Mouse (Mus musculus): ENCODE data around the gene B4galt1.
"Not testable (repeated sequence)": the region's sequence is repeated elsewhere in the genome, so short reads cannot be mapped to it uniquely, and the experiment has no call there.

B4galt1 gene

DNA sequence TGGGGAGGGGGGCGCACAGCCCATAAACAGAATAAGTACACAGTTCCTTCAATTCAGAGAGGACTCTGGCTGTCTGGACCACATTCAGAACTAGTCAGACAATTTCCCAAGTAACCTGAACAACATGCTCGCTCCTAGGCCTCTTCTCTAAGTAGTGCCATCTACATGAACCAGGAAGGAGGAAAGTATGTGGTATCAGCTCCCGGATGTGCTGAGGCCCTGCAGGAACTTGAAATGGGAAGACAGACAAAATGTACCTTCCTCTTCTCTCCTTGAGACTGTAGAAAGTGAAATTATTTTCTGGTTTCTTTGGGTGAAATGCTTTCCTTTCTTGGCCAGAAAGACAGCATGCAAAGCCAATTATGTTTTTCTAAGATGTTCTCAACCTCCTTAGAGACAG lies 38.7 kb downstream of the B4galt1 start:
- no peak for DNase-seq

DNA sequence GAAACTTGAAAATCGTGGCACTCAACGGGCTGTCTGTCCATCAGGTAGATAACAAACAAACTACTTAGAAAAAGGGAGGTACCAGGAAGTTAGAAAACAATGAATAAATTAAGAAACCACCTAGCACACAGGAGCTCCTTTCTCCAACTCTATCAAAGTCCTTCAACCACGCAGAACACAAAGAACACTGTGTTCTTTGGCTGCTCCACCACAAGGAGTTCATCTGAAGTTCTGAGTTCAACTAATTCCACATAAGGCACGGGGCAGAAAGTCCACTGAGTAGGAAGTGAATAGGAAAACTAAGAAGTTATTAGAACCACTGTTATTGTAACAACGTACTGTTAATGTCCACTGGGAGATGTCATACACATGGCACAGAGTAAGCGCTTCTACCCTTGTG lies 39.4 kb downstream of the B4galt1 start:
- no peak for DNase-seq

GRCm38 (mm10) chr4:40812891-40813290 lies 40.9 kb downstream of the B4galt1 start:
- DNase-seq, result no peak

GRCm38 (mm10) chr4:40810481-40810880 lies 43.3 kb downstream of the B4galt1 start:
- DNase-seq, result no peak

- DNase-seq, result no peak
These were observed 46.4 kb downstream of the B4galt1 start for GRCm38 (mm10) chr4:40807382-40807781.

GRCm38 (mm10) chr4:40805401-40805800 lies 48.4 kb downstream of the B4galt1 start:
- no peak for DNase-seq

DNA sequence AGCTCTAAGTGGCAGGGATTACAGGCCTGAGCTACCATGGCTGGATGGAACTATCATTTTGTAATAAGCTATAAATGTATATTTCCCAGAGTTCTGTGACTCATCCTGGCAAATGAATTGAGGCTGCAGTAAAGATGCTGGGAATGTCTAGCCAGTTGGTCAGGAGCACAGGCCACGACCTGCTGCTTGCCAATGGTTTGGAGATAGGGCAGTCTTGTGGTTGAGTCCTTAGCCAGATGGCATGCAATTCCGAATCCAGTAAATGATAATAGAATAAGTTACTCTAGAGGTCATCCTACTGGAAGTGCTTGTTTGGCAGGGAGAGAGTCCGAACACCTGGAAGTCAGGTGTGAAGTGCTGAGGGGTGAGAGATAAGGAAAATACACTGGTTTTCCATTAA lies 51.0 kb downstream of the B4galt1 start:
- DNase-seq, result no peak

- DNase-seq, result no peak
These were observed 51.9 kb downstream of the B4galt1 start for GRCm38 (mm10) chr4:40801908-40802307.

DNA sequence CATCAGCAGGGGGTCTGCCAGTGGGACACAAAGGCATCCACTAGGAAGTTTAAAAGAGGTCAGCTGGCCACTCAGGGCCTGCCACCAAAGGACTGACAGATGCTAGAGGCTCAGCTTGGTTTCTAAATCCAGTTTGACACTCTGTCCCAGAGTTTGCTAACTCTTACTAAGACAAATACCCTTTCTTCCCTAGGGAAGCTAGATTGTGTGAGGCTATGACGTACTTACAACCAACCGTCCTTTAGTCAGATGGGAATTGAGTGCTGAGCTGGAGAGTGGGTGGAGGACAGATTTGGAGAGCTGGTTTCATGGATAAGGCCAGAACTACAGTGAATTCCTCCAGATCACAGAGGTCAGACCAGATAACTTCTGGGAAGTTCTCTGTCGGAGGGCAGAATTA lies 52.9 kb downstream of the B4galt1 start:
- DNase-seq, result no peak

DNA sequence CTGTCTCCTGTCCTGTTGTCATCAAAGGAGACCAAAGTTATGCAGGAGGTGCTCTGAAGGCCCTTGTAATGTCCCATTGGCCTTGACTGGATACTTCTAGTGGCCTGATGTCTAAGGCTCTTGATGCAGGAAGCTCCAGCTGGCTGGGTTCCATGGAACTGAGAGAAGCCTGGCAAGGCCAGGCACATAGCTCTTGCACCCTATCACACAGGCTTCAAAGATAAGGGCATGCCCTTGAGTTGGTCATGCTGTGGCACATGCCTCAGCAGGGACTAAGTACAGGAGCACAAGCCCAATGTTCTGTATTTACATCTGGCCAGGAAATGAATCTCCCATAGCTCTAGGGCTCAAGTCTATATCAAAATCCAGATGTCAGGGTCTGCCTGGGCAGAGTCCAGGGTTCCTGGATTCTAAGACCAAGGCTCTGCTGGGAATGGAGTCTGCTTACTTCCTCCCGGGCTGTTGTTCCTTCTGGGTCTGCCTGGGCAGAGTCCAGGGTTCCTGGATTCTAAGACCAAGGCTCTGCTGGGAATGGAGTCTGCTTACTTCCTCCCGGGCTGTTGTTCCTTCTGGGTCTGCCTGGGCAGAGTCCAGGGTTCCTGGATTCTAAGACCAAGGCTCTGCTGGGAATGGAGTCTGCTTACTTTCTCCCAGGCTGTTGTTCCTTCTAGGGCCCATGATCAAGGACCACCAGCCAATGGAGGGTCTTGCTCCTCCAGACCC lies 54.8 kb downstream of the B4galt1 start:
- DNase-seq, result not testable (repeated sequence)

- no peak for DNase-seq
These were observed 58.0 kb downstream of the B4galt1 start for GRCm38 (mm10) chr4:40795761-40796160.

- no peak for DNase-seq
These were observed 59.5 kb downstream of the B4galt1 start for GRCm38 (mm10) chr4:40794320-40794719.

DNA sequence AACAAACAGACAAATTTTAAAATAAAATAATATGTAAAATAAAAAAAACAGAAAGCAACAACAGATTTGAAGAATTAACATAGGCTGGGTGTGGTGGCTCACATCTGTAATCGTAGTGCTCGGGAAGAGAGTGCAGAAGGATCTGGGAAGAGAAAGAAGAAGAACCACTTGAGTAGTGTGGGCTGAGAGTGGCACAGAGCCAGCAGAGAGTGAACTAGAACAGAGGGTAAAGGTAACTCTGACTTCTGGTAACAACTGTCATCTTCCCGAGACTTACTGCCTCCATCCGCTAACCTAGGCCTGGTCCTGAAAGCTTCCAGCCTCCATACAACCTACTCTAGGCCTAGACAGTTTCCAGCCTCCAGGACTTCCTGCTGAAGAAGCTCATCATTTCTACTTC lies 62.6 kb downstream of the B4galt1 start:
- no peak for DNase-seq

DNA sequence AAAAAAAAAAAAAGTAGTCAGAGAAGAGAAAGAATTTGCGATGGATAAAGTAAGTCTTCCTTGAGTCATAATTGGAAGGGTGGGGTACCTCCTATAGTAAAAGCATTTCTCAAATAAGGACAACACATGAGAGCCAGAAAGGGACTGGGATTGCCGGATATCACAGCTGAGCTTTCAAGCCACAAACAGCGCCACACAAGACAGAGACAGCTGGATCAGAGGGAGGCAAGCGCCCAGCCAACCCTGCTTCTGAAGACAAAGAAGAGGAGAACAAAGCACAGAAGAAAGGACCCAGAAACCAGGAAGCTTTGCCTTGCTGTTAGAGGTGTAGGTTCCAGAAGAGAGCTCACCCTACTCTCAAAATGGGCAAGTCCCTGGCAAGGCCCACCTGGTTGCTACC lies 67.2 kb downstream of the B4galt1 start:
- no peak for DNase-seq

- DNase-seq, result peak; percentile 52
These were observed 68.1 kb downstream of the B4galt1 start for GRCm38 (mm10) chr4:40785620-40786166.

GRCm38 (mm10) chr4:40784556-40785169 lies 69.1 kb downstream of the B4galt1 start:
- no peak for DNase-seq

DNA sequence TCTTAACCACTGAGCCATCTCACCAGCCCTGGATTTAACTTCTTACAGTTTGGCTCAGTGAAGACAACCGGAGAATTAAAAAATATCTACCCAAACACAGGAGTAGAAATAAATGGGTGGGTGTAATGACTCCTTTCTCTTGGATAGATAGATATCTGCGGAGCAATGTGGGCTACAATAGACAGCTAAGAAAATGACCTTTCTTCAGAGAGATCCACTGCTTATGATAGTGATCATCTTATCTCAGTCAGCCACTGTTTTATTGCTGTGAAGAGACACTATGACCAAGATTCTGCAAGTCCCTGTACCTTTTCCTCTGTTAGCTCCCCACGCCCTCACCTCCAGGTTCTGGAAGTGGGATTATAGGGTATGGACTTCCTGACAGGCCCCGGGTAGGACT lies 70.8 kb downstream of the B4galt1 start:
- no peak for DNase-seq

DNA sequence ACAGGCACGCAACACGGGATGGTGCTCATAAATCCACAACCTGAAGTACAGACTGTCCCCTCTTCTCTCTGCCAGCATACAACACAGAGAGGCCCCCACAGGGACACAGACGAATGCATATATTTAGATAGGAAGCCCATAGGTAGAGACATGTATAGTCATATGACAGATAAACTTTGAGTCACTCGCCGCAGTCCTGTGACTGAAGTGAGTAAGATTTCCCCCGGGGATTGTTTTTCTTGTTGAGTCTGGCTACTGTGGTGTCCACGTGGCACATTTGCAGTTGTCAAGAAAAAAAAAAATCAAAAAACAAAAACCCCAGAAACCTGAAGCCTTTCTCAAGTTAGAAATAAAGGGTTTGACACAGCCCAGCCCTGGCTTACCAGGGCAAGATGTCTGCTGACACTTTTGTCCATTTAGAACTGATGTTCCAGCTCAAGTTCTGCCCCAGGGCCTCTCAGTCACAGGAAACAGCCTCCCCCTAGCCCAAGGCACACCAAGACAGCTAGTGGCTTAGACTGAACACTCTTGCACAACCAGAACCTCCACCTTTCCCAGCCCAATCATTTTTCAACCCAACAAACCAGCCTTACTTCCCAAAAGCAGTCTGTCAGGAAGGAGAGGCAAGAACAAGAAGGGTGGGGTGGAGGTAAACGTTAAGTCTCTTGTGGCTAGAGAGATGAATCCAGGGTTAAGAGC lies 71.9 kb downstream of the B4galt1 start:
- peak; percentile 8 for DNase-seq

DNA sequence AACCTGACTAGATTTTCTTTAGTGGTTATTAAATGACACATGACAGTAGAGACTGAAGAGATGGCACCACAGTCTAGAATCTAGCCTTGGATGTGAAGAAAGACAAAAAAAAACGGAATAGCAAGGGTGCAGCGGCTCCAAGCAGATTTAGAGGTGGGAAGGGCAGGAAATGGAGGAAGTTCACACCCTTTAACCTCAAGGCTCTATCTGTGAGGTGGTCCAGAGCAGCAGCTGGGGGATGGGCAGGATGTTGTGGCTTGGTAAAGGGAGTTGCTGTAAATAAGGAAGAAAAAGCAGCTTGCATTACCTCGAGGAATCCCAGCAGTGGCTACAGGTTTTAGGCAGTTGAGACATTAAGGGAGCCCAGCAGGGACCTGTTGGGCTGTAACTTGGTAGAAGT lies 72.7 kb downstream of the B4galt1 start:
- peak; percentile 66 for DNase-seq

DNA sequence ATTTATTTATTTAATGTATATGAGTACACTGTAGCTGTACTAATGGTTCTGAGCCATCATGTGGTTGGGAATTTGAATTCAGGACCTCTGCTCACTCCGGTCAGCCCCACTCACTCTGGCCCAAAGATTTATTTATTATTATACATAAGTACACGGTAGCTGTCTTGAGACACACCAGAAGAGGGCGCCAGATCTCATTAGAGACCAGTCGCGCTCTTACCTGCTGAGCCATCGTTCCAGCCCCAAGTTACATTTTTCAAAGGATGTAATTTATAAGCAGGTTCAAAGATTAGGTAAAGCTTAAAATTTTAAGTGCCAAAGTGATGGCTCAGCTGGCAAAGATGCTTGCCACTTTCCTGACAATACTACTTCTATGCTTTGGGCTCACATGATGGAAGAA lies 75.1 kb downstream of the B4galt1 start:
- DNase-seq, result peak; percentile 29

- DNase-seq, result no peak
These were observed 76.7 kb downstream of the B4galt1 start for GRCm38 (mm10) chr4:40777116-40777515.

DNA sequence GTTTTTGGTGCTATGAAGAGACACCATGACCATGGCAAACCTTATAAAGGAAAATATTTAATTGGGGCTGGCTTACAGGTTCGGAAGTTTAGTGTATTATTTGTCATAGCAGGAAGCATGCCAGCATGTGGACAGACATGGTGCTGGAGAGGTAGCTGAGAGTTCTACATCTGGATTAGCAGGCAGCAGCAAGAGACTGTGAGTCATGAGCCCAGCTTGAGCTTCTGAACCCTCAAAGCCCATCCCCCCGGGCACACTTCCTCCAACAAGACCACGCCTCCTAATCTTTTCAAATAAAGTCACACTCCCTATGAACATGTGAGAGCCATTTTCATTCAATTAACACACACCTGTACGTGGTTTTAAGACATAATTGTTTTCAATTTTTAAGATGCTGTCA lies 77.4 kb downstream of the B4galt1 start:
- DNase-seq, result peak; percentile 32
